ENCODE assay signal across 21 mouse cellular contexts in the genomic region with DNA sequence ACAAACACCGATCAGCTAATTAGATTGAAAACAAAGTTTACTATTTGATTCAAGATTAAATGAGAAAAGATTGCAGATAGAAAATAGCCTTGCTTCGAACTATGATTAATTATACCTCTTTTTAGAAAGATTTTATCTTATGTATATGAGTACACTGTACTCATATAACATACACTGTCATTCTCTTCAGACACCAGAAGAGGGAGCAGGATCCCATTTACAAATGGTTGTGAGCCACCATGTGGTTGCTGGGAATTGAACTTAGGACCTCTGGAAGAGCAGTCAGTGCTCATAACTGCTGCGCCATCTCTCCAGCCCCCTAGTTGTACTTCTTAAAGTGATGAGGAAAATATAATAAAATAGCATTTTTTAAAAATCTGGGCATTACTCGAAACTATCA. TPM values are rescaled to one million over a fixed set of nuclear protein-coding genes. Genes with fewer than 3 reads are reported as not detected.
DNase-seq lines count a peak whose midpoint lies in the region; TF ChIP-seq lines count a peak whose summit lies in the region.
"Had no signal": no experiment of that assay in that cellular context is flagged by ENCODE, and none has a peak within 500 bp of the region (broad histone marks: within the 10 kb centered on the region; RNA-seq: fewer than 3 reads in every experiment).

No protein-coding gene starts in this region.

- no peaks in the 10 kb centered on the region for H3K27me3 ChIP-seq in heart, adult 2 months (ENCODE audit: control insufficient read depth, insufficient read depth, low read length)
- peaks cover 3% of the 10 kb centered on the region; the same call in 1 of the 2 replicates for H3K27me3 ChIP-seq in E14TG2a.4 (ENCODE audit: insufficient read depth, low read length)
- H3K27me3 ChIP-seq: embryonic facial prominence, embryonic 15.5 days; hindbrain, embryonic 13.5 days; limb, embryonic 15.5 days; neural tube, embryonic 15.5 days had no signal

- H3K9me3 ChIP-seq in E14TG2a.4 (ENCODE audit: low read length): no peaks in the 10 kb centered on the region
- H3K9me3 ChIP-seq: embryonic facial prominence, embryonic 15.5 days; G1E; hindbrain, embryonic 13.5 days; limb, embryonic 15.5 days; neural tube, embryonic 15.5 days had no signal

- H3K9ac ChIP-seq in heart, adult 2 months (ENCODE audit: low read depth, low read length): no peak overlapping the region
- H3K9ac ChIP-seq: embryonic facial prominence, embryonic 15.5 days; hindbrain, embryonic 13.5 days; limb, embryonic 15.5 days; neural tube, embryonic 15.5 days had no signal

- WGBS in heart, adult 2 months: 95% methylated on average over 4 of the region's 4 CpGs

- no peak overlapping the region for H3K4me3 ChIP-seq in heart, adult 2 months
- H3K4me3 ChIP-seq in E14TG2a.4 (replicated peaks; ENCODE audit: low read length): no peak overlapping the region
- H3K4me3 ChIP-seq: embryonic facial prominence, embryonic 15.5 days; hindbrain, embryonic 13.5 days; limb, embryonic 15.5 days; neural tube, embryonic 15.5 days had no signal

- H3K36me3 ChIP-seq in heart, adult 2 months (ENCODE audit: control insufficient read depth, insufficient read depth, low read length): no peaks in the 10 kb centered on the region
- H3K36me3 ChIP-seq in E14TG2a.4 (ENCODE audit: insufficient read depth, low read length): no peaks in the 10 kb centered on the region
- H3K36me3 ChIP-seq: embryonic facial prominence, embryonic 15.5 days; G1E; hindbrain, embryonic 13.5 days; limb, embryonic 15.5 days; neural tube, embryonic 15.5 days had no signal

- no peak overlapping the region for H3K27ac ChIP-seq in heart, adult 2 months
- H3K27ac ChIP-seq: embryonic facial prominence, embryonic 15.5 days; hindbrain, embryonic 13.5 days; limb, embryonic 15.5 days; neural tube, embryonic 15.5 days had no signal

- no peak for DNase-seq in heart, adult 2 months
- DNase-seq in heart, postnatal 36 days: no peak
- peak; percentile 14 for DNase-seq in 3T3-L1 (ENCODE audit: low read depth, low spot score)
- DNase-seq in induced T-regulatory cell, adult 2 months (ENCODE audit: low read depth): peak; percentile 24
- DNase-seq in left cerebral cortex, postnatal 36 days (ENCODE audit: low spot score in 2 of 2): no peak
- no peak for DNase-seq in urinary bladder, postnatal 14 days (ENCODE audit: low spot score)
- DNase-seq: adrenal gland, postnatal 36 days; cerebellum, adult 9-10 months; gastrocnemius, postnatal 25 days; kidney, adult 8-10 months; kidney, postnatal 25 days; left cerebral cortex, postnatal 4 days; lung, postnatal 10 days; right cerebral cortex, adult 18-20 months; right cerebral cortex, postnatal 4 days had no signal

- no peak for TF ChIP-seq POLR2A in heart, adult 2 months (IDR thresholded peaks at IDR 0.05; ENCODE audit: insufficient read depth, low read depth, low read length)

- intact Hi-C loops in heart, adult 2 months (cut with DNase I): no loop called here
- intact Hi-C loops in heart, postnatal 36 days (cut with DNase I): no loop called here
- intact Hi-C loops in left cerebral cortex, postnatal 36 days (cut with DNase I): no loop called here

- peak; percentile 17; the same call in 1 of the 2 replicates for TF ChIP-seq CTCF in heart, adult 2 months (IDR thresholded peaks at IDR 0.05)
- TF ChIP-seq CTCF in E14TG2a.4 (conservative IDR thresholded peaks at IDR 0.05; ENCODE audit: low read length): peak; percentile 31

- TF ChIP-seq EP300 in heart, adult 2 months (IDR thresholded peaks at IDR 0.05; ENCODE audit: insufficient read depth, low read depth, low read length): no peak

- no peaks in the 10 kb centered on the region for H3K79me2 ChIP-seq in heart, adult 2 months (replicated peaks; ENCODE audit: control insufficient read depth, insufficient read depth, low read length)

- no peaks in the 10 kb centered on the region for H3K4me1 ChIP-seq in heart, adult 2 months (ENCODE audit: control insufficient read depth, insufficient read depth, low read length)
- no peaks in the 10 kb centered on the region for H3K4me1 ChIP-seq in E14TG2a.4 (replicated peaks; ENCODE audit: low read depth, low read length)
- H3K4me1 ChIP-seq: embryonic facial prominence, embryonic 15.5 days; hindbrain, embryonic 13.5 days; limb, embryonic 15.5 days; neural tube, embryonic 15.5 days had no signal

RNA-seq across cellular contexts. Expression of a gene that starts 55.2 kb away (rescaled TPM):
- 10 to 100 TPM in 1 of 2 experiments, 1 to 10 TPM in 1; 7.1 to 11.8 TPM for total RNA-seq in heart, adult 2 months (2021)
- polyA plus RNA-seq in heart, adult 2 months (2012; rRNA removed): 1.1 and 2.1 TPM in 2 replicates
- 1 to 10 TPM; 7.0 to 9.0 TPM for total RNA-seq in heart, postnatal 36 days (2021)
- 10 to 100 TPM; 17.3 to 22.6 TPM for total RNA-seq in left cerebral cortex, postnatal 36 days (2021)

RNA-seq across cellular contexts. Expression of a gene that starts 55.3 kb away (rescaled TPM):
- under 1 TPM; 0.20 to 0.52 TPM for total RNA-seq in heart, adult 2 months (2021)
- 0.44 and 0.45 TPM in 2 replicates for polyA plus RNA-seq in heart, adult 2 months (2012; rRNA removed)
- under 1 TPM; 0.31 to 0.73 TPM for total RNA-seq in heart, postnatal 36 days (2021)
- total RNA-seq in left cerebral cortex, postnatal 36 days (2021): 1 to 10 TPM; 5.3 to 6.0 TPM

Comparison
In these comparisons a context has a peak if more than half of its experiments do, and no peak if none do; other contexts are left out.
1. DNase-seq: peak in 3T3-L1 (single experiment) and induced T-regulatory cell, adult 2 months (single experiment); none in heart, adult 2 months (0 of 2), heart, postnatal 36 days (0 of 2), left cerebral cortex, postnatal 36 days (0 of 2) and urinary bladder, postnatal 14 days (single experiment).